Mouse (Mus musculus) left cerebral cortex, postnatal 4 days (tissue): ENCODE results near the gene Olfr56. TPM values are rescaled to one million over a fixed set of nuclear protein-coding genes. Genes with fewer than 3 reads are reported as not detected.
"Not testable (repeated sequence)": the region's sequence is repeated elsewhere in the genome, so short reads cannot be mapped to it uniquely, and the experiment has no call there.

ENCODE experiments used
- DNase-seq: peaks from one replicate; pipeline ENCODE4 v3.0.0-alpha.2; 2022
- intact Hi-C: fragments of 180-260 bp; cut with DNase I; formaldehyde crosslinking; loops from one replicate; pipeline ENCODE4 v1.15.1; 2025
- total RNA-seq, 2 experiments: library from RNA; stranded (reverse); gene quantifications; 2 replicates each; pipeline ENCODE4 v1.2.3; 2021

Gene Olfr56
- total RNA-seq, 2 experiments from 2014 or later, result not detected

GRCm38 (mm10) chr11:49141974-49142373 is 163.3 kb downstream of the Olfr56 start, which contains the start of gene Olfr1395:
Olfr1395 (plus strand) TSS chr11:49142274.
- DNase-seq, result no peak
- intact Hi-C loops, result no loop called here

DNA sequence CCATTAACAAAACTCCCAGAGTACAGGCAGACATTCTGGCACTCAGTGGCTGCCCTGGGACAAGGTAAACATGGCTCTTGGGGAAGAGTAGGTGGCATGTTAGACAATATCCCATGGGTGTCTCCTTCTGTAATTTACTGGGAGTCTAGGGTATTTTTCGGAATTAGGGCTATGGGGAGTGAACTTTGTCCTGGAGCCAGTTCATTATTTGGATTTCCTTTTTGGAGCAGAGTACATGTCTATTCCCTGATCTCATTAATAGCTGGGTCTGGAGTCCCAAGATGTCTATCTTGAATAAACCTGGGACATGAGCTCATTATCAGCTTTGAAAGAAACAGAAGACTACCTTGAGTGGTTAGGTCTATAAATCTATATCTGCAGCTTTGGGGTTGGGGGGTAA is 175.4 kb downstream of the Olfr56 start, which contains the start of gene Olfr1394:
TSS of gene Olfr1394 (plus strand) at position 301 of the 400 bp plus-strand sequence.
- no peak for DNase-seq
- intact Hi-C loops, result no loop called here

DNA sequence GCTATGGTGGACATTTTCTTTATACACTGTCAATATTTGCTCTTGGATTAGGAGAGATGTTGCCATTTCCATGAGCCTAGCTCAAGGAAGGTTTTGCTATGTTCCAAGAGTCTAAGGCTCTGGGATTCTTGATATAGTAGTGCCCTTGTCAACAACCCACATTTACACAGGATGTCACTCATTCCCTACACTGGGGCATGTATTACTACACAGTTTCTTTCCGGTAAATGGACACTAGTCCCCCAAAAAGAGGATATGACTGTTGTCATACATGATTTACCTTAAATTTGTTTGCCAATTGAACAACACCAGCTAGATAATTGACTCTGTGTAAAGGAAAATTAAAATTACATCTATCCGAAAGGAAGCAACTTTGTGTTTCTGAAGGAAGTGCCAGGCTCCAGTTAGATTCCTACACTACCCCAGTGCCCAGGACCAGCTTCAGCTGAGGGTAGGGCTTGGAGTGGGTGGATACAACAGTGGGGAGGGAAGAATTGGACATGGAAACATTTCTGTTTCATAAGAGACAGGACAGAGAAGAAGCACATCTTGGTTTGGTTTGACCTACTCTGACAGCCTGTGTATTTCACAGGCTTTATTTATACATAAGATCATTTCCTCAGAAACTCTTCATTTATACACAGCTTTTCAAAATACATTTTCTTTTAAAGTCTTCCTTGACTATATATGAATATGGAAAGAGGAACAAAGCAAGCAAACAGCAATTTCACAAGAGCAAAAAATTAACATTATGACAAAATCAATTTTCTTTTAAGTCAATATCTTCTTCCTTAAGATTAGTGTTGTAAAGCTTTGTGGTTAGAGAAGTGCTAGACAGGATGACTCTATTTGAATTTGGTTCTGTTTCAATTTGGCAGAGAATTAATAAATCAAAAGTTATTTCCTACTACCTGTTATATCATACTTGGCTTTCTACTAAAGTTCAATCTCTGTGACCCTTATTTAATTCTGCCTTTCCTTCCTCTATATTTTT is 178.4 kb downstream of the Olfr56 start:
- no peak for DNase-seq
- intact Hi-C loops, result no loop called here

DNA sequence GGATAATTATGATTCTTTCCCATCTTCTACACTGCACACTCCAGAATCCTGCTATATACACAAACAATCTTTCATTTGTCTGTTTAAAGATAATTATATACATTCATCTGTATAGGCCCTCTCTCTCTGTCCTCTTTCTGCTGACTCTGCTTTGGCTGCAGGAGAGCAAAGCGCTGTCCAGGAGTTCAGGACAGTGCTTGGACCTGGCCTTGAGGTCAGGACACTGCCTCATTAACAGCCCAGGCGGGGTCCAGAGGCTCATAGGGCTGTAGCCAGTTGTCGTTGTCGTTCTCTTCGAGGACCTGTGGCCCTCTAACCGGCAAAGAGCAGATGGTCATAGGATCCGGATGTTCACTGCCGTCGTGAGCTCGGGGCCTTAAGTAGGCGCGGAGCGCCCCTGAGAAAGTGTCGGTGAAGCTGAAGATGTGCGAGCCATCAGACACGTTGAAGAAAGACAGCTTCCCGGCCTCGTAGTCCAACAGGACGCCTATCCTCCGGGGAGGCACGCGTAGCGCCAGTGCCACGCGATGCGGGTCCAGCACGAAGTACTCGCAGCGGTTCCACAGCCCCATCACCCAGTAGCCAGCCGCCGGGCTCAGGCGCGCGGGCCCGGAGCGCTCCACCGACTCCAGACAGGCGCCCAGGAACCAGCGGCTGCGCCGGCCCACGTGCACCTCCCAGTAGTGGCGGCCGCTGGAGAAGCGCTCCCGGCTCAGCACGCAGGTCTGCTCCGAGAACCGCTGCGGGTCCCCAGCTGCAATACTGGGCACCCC is 190.3 kb downstream of the Olfr56 start:
- peak; percentile 5 for DNase-seq
- intact Hi-C loops, result no loop called here

DNA sequence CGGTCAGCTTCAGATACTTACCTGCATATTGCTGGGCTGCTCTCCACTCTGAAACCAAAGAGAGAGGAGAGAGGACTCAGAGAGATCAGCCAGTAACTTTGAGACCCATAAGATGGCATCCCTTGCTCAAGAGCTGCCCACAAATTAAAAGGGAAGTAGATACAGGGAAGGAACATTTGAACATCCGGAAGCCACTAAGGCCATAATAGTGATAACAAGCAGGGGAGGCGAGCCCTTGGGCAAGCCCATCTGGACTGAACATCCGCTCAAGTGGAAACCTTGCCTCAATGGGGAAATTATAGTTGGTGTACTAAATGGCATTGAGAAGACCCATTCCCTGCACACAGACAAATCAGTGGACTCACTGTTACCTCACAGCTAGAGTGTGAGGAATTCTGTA is 191.9 kb downstream of the Olfr56 start:
- no peak for DNase-seq
- intact Hi-C loops, result no loop called here

DNA sequence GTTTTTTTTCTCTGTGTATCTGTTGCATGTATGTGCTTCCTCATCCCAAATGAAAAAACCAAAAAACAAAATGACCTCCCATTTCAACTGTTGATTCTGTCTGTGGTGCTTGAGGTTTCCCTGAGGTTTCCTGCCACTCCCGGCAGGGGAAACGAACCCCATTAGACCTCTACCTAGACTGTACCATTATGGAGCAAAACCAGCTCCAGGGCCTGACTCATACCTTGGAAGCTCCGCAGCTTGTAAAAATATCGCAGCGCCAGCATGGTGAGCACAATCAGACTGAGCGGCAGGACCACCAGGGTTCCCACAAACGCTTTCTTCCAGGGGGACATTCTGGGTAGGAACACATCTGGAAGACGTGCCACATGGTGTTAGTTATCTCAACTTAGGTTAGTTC is 196.7 kb downstream of the Olfr56 start:
- DNase-seq, result no peak
- intact Hi-C loops, result no loop called here

DNA sequence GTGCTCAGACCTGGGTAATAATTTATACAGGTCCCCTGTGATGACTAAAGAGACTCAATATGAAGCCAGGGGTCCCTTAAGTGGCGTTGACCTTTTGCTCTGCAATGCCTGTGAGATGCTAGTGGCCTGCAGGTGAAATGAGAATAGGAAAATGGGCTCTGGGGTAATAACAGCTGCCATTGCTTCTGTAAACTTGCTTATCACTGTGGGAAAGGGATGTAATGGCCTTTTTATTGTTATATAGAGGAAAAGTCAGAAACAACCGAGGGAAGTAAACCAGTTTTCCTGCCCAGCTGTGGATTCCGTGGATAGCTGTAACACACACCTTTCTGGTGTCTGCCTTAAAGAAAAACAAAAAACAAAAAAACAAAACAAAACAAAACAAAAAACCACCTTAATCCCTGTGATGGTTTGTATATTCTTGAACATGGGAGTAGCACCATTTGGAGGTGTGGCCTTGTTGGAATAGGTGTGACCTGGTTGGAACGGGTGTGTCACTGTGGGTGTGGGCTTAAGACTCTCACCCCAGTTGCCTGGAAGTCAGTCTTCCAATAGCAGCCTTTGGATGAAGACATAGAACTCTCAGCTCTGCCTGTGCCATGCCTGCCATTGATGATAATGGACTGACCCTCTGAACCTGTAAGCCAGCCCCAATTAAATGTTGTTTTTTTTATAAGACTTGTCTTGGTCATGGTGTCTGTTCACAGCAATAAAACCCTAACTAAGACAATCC is 197.5 kb downstream of the Olfr56 start:
- intact Hi-C loops, DNase-seq: not testable (repeated sequence)

DNA sequence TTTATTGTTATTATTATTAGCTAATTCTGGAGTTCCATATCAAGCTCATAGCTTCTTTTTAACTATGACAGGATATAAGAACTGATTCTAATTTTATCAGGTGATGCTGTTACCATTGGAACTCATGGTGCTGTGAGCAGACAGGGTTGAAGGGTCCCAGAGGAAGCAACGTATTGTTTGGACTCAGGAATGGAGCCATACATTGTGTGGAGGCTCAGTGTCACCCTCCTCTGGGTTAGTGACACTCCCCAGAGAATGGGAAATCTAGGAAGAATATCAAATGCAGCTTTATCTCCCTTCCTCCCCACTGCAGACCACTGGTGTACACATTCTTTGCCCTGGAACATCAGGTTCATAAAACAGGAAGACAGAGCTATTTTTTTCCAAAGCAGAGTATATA is 204.5 kb downstream of the Olfr56 start:
- no peak for DNase-seq
- intact Hi-C loops, result no loop called here

Other genes with a start within 250 kb of the Olfr56 start
- gene Rack1, start 178.6 kb upstream of the Olfr56 start, total RNA-seq, result 100 to 1,000 TPM; 486 to 572 TPM
- 10 to 100 TPM; 53.6 to 54.3 TPM for gene Trim41, start 161.5 kb upstream of the Olfr56 start, total RNA-seq
- 10 to 100 TPM in 1 of 2 experiments, 1 to 10 TPM in 1; 9.4 to 12.4 TPM for gene Trim7, start 152.7 kb upstream of the Olfr56 start, total RNA-seq
- gene Gm12184, start 152.2 kb upstream of the Olfr56 start, total RNA-seq, result 1 to 10 TPM in 1 of 2 experiments, under 1 TPM in 1; 0.89 to 2.4 TPM
- 1 to 10 TPM; 1.4 TPM for gene Irgm1, start 107.2 kb upstream of the Olfr56 start, total RNA-seq
- gene Gm5431, start 76.7 kb upstream of the Olfr56 start, total RNA-seq, result under 1 TPM in 1 of 2 experiments, not detected in 1; 0.22 TPM
- gene Psme2b, start 32.7 kb upstream of the Olfr56 start, total RNA-seq, result 1 to 10 TPM in 1 of 2 experiments, under 1 TPM in 1; 0.60 to 1.0 TPM
- under 1 TPM; 0.20 to 0.46 TPM for gene 9930111J21Rik1, start 509 bp downstream of the Olfr56 start, total RNA-seq
- gene Gm12185, start 13.3 kb downstream of the Olfr56 start, total RNA-seq, result under 1 TPM; 0.06 to 0.10 TPM
- not detected for gene Tgtp1, start 15.3 kb downstream of the Olfr56 start, total RNA-seq
- gene 9930111J21Rik2, start 72.4 kb downstream of the Olfr56 start, total RNA-seq, result 1 to 10 TPM in 1 of 2 experiments, under 1 TPM in 1; 0.56 to 1.0 TPM
- not detected for gene Tgtp2, start 85.3 kb downstream of the Olfr56 start, total RNA-seq
- gene Ifi47, start 97.7 kb downstream of the Olfr56 start, total RNA-seq, result under 1 TPM; 0.48 to 0.90 TPM
- gene Olfr1396, start 136.0 kb downstream of the Olfr56 start, total RNA-seq, result not detected
- not detected for gene Olfr1395, start 163.4 kb downstream of the Olfr56 start, total RNA-seq
- not detected for gene Olfr1394, start 175.5 kb downstream of the Olfr56 start, total RNA-seq
- gene Btnl9, start 208.3 kb downstream of the Olfr56 start, total RNA-seq, result under 1 TPM; 0.40 to 0.70 TPM
- gene Zfp62, start 224.4 kb downstream of the Olfr56 start, total RNA-seq, result 10 to 100 TPM; 47.3 to 50.4 TPM